In the genomic region with DNA sequence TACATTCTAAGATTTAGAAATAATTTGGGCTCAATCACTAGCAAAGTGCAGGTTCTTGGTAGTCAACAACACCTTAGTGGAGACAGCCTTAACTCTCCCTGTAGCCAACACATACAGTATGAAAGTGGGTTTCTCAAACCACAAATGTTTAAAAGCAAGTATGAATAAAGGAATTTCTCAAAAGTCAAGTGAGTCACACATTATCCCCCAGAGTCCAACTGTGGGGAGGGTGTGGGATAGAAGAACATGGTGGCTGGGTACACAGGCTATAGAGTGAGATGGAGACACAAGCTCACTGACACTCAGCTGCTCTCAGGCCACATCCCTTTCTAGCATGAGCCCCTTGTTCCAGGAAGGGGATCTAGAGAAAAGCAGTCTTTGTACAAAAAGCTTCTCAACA, we compare ENCODE assay signal across 24 mouse cellular contexts. TPM values are rescaled to one million over a fixed set of nuclear protein-coding genes. Genes with fewer than 3 reads are reported as not detected.
DNase-seq lines count a peak whose midpoint lies in the region; ATAC-seq lines count a peak whose summit lies in the region.
"Had no signal": no experiment of that assay in that cellular context is flagged by ENCODE, and none has a peak within 500 bp of the region (broad histone marks: within the 10 kb centered on the region; RNA-seq: fewer than 3 reads in every experiment).

No protein-coding gene starts in this region.

- H3K36me3 ChIP-seq in hindbrain, embryonic 13.5 days, result peaks cover 7% of the 10 kb centered on the region
- H3K36me3 ChIP-seq: embryonic facial prominence, embryonic 12.5 days; hindbrain, embryonic 15.5 days had no signal

- DNase-seq in 3134 (ENCODE audit: extremely low read depth, insufficient read length, low spot score), result peak; percentile 9
- peak; percentile 64 for DNase-seq in NIH3T3 (ENCODE audit: low read depth)
- no peak for DNase-seq in urinary bladder, adult 18-20 months (ENCODE audit: low spot score in 2 of 2)
- no peak for DNase-seq in embryo, embryonic 11 days
- DNase-seq: adrenal gland, postnatal 10 days; adrenal gland, postnatal 36 days; cerebellum, adult 18-20 months; cerebellum, adult 9-10 months; cerebellum, postnatal 14 days; gastrocnemius, postnatal 10 days; gastrocnemius, postnatal 36 days; heart, adult 2 months; heart, postnatal 14 days; heart, postnatal 4 days had no signal

- no peaks in the 10 kb centered on the region for H3K27me3 ChIP-seq in hindbrain, embryonic 13.5 days
- H3K27me3 ChIP-seq: embryonic facial prominence, embryonic 12.5 days; embryonic facial prominence, embryonic 15.5 days; forebrain, embryonic 13.5 days; heart, embryonic 13.5 days; hindbrain, embryonic 15.5 days; Patski had no signal

- H3K4me1 ChIP-seq in hindbrain, embryonic 13.5 days (replicated peaks), result 0 out of 2 replicates have a peak, but pooled peaks cover 4% of the 10 kb centered on the region
- H3K4me1 ChIP-seq: embryonic facial prominence, embryonic 12.5 days; embryonic facial prominence, embryonic 15.5 days; hindbrain, embryonic 15.5 days had no signal

- no peak overlapping the region for H3K9ac ChIP-seq in hindbrain, embryonic 13.5 days
- H3K9ac ChIP-seq: embryonic facial prominence, embryonic 12.5 days; embryonic facial prominence, embryonic 15.5 days; forebrain, embryonic 13.5 days; heart, embryonic 13.5 days; hindbrain, embryonic 15.5 days had no signal

- H3K4me3 ChIP-seq in hindbrain, embryonic 13.5 days, result no peak overlapping the region
- H3K4me3 ChIP-seq: embryonic facial prominence, embryonic 12.5 days; embryonic facial prominence, embryonic 15.5 days; forebrain, embryonic 13.5 days; heart, adult 2 months; heart, embryonic 10.5 days; heart, embryonic 13.5 days; hindbrain, embryonic 15.5 days had no signal

- peak; percentile 28; the same call in 1 of the 2 replicates for ATAC-seq in megakaryocyte, adult 5-6 weeks (ENCODE audit: poor library complexity, severe bottlenecking)
- no peak for ATAC-seq in hindbrain, embryonic 13.5 days (ENCODE audit: low FRiP score)
- ATAC-seq: forebrain, embryonic 13.5 days; forebrain, embryonic 16.5 days; Patski had no signal

- no peak overlapping the region for H3K27ac ChIP-seq in hindbrain, embryonic 13.5 days
- H3K27ac ChIP-seq: embryonic facial prominence, embryonic 12.5 days; embryonic facial prominence, embryonic 15.5 days; forebrain, embryonic 13.5 days; heart, adult 2 months; heart, embryonic 10.5 days; heart, embryonic 13.5 days; hindbrain, embryonic 15.5 days had no signal

- H3K4me2 ChIP-seq in hindbrain, embryonic 13.5 days, result no peak overlapping the region
- H3K4me2 ChIP-seq: embryonic facial prominence, embryonic 12.5 days; embryonic facial prominence, embryonic 15.5 days; forebrain, embryonic 13.5 days; heart, embryonic 13.5 days; hindbrain, embryonic 15.5 days had no signal

- H3K9me3 ChIP-seq in hindbrain, embryonic 13.5 days, result no peaks in the 10 kb centered on the region
- H3K9me3 ChIP-seq: embryonic facial prominence, embryonic 12.5 days; embryonic facial prominence, embryonic 15.5 days; forebrain, embryonic 13.5 days; heart, embryonic 10.5 days; heart, embryonic 13.5 days; hindbrain, embryonic 15.5 days had no signal

RNA-seq across cellular contexts. Expression of a gene that starts 34.3 kb away (rescaled TPM):
- total RNA-seq in megakaryocyte, adult 5-6 weeks (2015), result 65.9 and 70.2 TPM in 2 replicates
- 2.9 and 17.4 TPM in 2 replicates for total RNA-seq in megakaryocyte, adult 5-6 weeks (2017)
- 159 and 162 TPM in 2 replicates for polyA plus RNA-seq in hindbrain, embryonic 13.5 days (2015; fragmentation: Nextera tagmentation; extraction: Ambion mirVana)

Comparison
In these comparisons a context has a peak if more than half of its experiments do, and no peak if none do; other contexts are left out.
1. DNase-seq: peak in 3134 (single experiment) and NIH3T3 (single experiment); none in urinary bladder, adult 18-20 months (0 of 2) and embryo, embryonic 11 days (single experiment).